Mouse (Mus musculus) G1E-ER4 (cell line): Measurements from ENCODE around the gene Ubr4. TPM values are rescaled to one million over a fixed set of nuclear protein-coding genes. Genes with fewer than 3 reads are reported as not detected.

Experiments used
- GATA1 ChIP-seq: IDR thresholded peaks from one replicate; pipeline ENCODE4 v1.8.0; 2012; ENCODE audit warnings: low read length, inconsistent platforms
- polyA plus RNA-seq: library from polyadenylated mRNA; stranded (reverse); fragments of >175 nt; gene quantifications from 2 replicates; pipeline ENCODE4 v1.2.3, GENCODE M21; 2012

The Ubr4 gene
- polyA plus RNA-seq, 1 experiment = 110 TPM

DNA sequence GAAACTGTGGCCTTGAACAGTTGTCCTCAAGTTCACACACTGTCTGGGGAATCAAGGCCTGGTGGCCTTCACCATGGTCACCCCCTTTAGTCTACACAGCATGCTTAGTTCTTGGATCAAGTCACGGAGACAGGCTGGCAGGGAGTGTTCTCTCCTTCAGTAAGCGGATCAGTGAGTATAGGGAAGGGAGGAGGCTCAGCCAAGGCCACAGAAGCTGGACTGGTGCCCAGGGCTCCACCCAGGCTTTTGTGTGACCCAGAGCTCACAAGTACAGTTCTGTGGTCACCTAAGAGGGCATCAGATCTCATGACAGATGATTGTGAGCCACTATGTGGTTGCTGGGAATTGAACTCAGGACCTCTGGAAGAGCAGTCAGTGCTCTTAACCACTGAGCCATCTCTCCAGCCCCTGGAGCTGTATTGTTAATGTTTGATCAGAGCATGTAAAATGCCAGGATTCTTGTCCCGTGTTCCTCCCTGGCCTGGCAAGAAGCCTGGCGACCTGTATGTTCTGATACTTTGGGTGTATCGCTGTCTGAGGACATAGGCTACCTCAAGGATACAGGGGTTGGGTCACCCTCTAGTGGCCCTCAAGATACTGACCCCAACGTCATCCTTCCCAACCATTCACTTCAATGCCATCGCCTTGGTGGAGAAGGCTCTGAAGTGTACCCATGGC is 10.7 kb upstream of the Ubr4 start:
- TF ChIP-seq GATA1 = no peak

DNA sequence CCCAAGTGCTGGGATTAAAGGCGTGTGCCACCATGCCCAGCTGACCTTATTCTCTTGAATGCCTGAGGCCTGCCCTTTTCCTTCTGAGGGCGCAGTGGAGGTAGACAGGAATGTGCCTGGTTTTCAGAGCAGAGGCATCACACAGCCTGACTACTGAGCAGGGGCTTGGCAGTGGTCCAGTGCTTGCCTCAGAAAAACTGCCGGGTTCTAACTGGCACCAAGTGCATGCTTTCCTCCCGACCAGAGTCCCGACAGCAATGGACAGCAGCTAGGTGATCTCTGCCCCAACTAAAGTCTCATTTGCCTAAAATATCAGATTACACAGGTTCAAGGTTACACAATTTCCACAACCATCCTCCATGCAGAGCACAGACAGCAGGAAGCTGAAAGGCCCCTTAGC is 8.7 kb upstream of the Ubr4 start:
- TF ChIP-seq GATA1 = no peak

DNA sequence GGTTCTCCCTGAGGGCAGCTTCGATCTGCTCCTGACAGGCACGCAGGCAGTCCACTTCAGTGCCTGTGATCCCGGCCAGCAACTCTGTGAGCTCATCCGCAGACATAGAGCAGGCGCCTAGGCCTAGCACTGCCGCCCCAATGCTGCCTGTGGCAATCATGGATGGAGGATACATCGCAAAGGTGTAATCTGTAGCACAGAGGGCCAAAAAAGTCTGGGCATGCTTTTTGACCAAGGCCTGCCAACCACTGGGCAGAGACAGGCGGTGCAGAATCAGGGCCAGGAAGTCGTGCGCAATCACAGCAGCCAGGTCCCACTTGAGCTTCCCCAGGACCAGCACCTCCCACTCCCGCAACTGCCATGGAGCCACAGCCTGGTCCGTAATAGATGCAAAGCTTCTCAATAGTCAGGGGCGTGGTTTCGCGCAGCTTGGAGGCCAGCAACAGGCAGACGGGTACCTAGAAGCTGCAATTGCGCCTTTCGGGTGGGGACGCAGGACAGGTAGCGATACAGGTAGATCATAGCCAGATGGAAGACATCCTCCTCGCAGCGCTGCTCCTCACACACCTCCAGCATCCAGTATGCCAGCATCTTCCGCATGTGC is 6.9 kb upstream of the Ubr4 start:
- TF ChIP-seq GATA1 = no peak

DNA sequence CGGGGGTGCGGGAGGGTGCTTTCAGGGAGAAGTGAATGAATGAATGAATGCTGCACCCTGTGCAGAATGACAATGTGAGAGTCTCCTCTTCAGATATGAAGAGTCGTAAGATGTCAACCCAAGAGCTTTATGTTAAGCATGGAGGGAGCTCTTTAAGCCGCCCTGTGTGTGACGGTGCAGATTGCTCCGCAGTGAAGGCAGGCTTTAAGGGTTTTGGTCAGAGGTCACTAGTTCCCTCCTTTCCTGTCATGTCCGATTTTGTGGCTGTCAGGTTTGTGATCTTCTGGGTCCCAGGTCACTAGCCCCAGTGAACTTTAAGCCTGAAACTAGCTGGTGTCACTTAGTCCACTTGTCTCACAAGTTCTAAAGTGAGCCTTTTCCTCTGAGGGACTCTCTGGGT is 423 bp downstream of the Ubr4 start:
- no peak for TF ChIP-seq GATA1

DNA sequence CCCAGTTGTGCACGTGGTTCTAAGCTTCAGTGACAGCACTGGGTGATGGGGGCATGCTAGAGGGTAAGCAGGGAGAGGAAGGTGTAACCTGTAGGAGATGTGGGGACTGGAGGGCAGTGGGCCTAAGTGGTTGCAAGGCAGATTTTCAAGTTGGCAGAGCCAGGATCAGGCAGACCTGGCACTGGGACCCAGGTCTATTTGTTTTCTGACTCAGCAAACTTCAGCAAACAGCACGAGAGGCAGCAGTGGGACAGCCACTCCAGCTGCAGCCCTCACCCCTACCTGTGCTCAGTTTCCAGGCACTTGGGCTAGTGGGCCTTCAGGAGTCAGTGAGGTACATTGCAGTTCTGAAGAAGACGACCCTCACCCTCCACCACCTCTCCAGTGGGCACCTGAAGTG is 4.8 kb downstream of the Ubr4 start:
- no peak for TF ChIP-seq GATA1

DNA sequence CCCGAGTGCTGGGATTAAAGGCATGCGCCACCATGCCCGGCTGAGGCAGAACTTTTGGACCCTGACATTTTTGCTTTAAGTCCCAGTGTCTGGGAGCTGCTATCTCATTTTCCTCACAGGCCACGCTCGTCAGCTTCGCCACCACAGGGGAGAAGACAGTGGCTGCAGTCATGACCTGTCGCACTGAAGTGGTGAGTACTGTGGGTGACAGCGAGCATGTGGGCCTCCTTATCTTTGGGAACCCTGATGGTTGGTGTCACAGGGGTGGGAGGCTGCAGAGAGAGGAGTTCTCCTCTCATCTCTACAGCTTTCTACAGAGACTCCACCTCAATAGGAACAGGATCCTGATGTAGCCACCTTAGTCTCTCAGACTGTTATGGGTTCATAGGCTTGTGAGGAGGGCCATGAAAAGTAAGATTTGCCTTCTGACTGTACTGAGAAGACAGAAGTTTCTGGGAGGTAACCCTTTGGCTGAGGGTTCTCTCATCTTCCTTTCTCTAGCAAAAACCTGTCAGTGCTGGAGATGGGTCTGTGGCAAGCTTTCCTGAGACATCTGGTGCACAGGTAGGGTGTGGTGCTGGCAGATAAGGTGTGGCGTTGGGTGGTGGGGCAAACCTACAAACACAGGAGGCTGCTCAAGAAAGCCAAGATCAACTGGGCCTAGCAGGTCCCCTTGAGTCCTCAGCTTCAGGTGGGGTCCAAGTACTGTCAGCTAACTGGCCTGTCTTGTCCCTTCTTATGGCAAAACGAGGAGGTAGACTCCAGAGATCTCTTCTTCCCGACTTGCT is 8.5 kb downstream of the Ubr4 start:
- no peak for TF ChIP-seq GATA1

DNA sequence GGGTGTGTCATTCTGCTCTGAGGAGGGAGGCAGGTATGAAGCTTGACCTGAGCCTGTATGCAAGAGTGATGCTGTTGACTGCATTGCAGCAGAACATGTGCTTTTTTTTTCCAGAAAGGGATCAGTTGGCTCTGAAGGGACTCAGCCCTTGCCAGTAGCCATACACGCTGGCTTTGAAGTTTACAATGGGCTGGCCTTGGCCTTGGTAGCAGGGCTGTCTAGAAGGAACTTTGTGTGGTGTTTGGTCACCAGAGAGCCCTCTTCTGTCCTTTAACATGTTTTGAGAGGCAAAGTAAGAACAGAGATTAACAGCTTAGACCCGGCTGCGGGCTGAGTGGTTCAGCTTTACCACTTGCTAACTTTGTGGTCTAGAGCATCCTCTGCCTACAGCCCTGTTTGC is 14.9 kb downstream of the Ubr4 start:
- no peak for TF ChIP-seq GATA1

DNA sequence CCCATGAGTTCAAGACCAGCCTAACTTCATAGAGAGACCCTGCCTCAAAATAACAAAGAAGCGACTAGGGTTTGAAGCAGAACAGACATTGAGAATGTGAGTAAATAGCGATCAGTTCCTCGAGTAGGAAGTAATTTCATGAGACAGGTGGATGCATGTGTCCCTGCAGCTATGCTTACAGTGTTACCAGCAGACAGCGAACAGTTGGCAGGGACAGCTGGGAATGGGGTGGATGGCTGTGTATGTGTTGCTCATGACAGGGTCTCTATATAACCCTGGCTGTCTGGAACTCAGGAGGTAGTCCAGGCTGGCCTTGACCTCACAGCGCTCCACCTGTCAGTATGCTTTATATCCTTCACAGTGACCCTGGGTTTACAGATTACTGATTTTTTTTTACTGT is 15.6 kb downstream of the Ubr4 start:
- TF ChIP-seq GATA1 = no peak

DNA sequence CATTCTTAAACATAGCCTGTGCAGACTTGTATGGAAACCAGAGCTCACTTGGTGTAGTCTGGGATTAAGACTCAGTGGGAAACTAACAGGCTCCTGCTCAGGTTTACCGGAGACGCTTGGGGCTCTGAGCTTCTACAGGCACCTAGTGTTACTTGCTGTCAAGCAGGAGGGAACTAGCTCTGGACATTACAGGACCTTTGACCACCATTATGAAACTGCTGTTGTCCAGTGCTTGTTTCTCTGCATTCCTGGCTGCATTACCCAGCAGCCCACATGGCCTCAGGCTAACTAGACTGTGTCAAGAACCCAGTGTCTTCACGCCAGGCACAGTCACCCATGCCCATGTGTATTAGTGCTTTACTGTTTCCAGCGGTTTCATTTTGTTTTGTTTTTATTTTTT is 20.7 kb downstream of the Ubr4 start:
- TF ChIP-seq GATA1 = no peak

DNA sequence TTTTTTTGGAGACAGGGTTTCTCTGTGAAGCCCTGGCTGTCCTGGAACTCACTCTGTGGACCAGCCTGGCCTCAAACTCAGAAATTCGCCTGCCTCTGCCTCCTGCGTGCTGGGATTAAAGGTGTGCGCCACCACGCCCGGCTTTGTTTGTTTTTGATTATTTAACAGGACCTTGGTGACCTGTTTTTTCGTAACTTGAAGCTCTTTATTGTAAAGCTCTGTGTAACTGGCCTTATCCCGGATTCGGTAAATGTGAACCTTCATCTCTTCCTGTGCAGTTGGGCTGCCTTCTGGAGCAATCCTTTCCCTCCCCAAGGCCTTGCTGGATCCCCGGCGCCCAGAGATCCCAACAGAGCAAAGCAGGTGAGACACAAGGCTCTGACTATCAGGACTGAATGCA is 21.1 kb downstream of the Ubr4 start:
- TF ChIP-seq GATA1 = no peak

DNA sequence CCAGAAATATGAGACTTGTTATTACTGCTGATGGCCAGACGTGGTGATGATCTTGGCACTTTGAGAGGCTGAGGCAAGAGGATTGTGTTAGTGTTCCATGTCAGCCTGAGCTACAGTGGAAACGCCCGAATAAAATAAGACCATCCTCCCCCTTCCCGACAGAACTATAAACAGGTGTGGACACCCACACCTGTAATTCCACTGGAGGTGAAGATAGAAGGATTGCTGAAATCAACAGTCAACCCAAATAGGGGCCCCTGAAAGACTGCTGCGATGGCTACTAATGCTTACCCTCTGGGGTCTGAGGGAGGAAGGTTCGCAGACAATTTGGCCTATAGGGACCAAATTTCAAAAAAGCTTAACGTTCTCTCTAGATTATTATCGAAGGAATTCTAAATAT is 27.3 kb downstream of the Ubr4 start:
- TF ChIP-seq GATA1 = no peak

DNA sequence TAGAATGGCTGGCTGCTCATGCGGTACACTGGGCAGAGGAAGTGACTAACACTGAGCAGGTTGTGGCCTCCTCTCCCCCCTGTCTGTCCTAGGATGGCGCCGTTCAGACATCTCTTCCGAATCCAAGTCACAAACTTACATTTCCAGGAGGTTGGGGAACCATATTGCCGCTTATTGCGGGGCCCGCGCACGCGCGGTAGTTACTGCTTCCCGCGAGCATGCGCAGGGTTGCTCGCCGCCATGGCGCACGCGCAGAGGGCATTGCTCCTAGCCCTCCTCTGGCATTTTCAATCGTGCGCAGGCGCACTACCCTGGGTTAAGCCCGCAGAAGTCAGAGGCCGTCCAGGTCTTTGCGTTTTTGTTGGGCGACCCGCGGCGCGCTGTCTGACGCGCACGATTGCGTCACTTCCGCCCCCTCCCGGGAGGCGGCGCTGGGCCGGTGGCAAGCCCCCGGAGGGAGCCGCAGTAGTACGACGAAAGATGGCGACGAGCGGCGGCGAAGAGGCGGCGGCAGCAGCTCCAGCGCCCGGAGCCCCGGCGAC is 27.9 kb downstream of the Ubr4 start:
- TF ChIP-seq GATA1 = no peak

DNA sequence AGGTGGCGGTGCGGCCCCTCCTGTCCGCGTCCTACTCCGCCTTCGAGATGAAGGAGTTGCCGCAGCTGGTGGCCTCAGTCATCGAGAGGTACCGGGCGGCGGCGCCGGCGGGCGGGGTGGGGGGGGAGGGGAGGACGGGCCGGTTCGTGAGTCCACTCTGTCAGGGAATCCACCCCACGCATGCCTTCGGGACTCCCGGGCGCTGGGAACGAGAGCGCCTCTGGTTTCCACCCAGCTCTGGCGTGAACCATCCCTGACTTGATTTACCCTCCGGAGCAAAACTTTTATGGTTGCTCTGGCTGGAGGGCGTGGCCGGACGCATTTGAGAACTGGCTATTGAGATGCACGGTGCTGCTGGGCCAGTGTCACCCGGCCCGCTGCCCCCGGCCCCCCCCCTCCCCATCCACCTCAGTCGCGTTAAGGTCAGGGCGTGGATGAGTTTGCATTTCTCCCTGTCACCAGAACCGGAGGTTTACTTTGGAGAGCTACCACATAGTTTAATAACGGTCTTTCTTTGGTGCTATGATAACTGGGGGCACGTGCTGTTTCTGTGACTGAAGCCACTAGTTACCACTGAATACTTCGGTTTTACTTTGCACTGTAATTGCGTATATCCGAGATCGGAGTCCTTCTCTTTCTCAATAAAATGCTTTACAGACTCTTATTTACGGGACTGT is 28.5 kb downstream of the Ubr4 start:
- TF ChIP-seq GATA1 = no peak

DNA sequence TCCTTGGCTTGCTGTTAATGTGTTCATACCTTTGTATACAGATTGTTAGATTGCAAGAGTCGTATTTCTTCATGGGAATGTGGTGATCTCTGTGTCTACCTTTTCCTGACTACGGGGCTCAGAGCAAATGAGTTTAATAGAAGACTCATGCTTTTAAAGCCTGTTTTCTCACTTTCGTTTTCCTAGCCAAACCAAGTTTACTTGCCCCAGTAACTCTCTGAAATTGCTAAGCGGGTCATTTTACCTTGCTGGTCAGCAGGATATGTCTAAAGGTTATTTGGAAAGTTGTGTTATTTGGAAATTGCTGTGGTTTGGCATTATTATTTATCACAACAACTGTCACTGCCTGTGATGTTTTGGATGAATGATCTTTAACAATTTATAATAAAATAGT is 29.0 kb downstream of the Ubr4 start:
- no peak for TF ChIP-seq GATA1

DNA sequence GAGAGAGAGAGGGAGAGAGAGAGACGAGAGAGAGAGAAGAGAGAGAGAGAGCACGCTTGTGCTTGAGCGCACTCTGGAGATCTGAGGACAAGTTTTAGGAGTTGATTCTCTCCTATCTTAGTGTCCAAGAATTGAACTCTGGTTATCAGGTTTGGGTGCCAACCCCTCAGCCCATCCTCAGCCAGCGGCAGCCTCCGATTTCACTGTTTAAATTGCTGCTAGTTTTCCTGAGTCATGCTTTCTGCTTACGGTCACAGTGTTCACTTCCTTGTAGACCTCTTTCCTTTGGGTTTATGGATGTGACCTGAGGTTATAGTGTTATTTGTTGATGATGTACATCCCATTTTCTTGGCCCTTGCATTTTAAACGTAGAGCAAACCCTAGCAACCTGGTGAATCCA is 29.8 kb downstream of the Ubr4 start:
- TF ChIP-seq GATA1 = no peak

DNA sequence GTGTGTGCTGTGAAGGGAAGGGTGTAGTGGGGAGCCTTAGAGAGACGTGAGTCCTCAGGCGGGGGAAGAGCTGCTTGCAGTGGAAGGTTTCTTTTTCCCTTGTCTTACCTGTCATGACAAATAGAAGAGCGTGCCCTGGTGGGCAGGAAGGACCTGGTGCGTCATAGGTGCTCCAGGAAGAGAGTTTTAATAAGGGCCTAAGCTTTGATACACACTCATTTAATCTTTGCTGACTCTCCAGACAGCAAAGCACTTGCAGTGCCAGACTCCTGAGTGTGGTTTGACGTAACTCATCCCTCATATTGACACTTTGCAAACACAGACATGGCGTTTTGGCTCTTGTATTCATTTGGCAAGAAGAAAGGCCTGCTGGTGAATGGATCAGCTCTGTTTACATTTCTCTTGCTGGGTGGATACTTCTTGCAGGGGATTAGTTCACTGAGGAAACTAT is 34.5 kb downstream of the Ubr4 start:
- no peak for TF ChIP-seq GATA1
